Mouse (Mus musculus): ENCODE measurements around the gene Gm21663. TPM values are rescaled to one million over a fixed set of nuclear protein-coding genes. Genes with fewer than 3 reads are reported as not detected.

The Gm21663 gene
- total RNA-seq (2023) = not detected

DNA sequence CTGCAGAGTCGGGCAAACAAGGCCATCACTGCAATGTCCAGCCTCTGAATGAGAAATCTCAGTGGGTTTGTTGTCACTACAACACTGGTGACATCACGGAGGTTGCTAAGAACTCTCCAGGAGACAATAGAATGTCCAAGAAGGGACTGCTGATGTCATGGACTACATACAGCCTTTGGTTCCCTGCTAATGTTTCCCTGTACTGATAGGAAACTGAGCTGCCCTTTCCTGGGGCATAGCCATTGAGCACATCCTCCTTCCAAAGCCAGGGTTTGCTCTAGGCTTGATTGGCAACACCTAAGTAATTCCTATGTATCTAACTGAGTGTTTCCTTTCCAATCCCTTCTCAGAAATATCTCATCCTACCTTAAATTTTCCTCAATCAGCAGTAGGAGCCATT, at the start of gene Gm21663:
Gene Gm21663 (minus strand): TSS at position 101 of the 400 bp plus-strand sequence.

DNA sequence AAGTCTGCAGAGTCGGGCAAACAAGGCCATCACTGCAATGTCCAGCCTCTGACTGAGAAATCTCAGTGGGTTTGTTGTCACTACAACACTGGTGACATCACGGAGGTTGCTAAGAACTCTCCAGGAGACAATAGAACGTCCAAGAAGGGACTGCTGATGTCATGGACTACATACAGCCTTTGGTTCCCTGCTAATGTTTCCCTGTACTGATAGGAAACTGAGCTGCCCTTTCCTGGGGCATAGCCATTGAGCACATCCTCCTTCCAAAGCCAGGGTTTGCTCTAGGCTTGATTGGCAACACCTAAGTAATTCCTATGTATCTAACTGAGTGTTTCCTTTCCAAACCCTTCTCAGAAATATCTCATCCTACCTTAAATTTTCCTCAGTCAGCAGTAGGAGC, 46.4 kb upstream of the Gm21663 start, which contains the start of gene Gm21698:
Gene Gm21698 (minus strand): TSS at position 101 of the 400 bp plus-strand sequence.

DNA sequence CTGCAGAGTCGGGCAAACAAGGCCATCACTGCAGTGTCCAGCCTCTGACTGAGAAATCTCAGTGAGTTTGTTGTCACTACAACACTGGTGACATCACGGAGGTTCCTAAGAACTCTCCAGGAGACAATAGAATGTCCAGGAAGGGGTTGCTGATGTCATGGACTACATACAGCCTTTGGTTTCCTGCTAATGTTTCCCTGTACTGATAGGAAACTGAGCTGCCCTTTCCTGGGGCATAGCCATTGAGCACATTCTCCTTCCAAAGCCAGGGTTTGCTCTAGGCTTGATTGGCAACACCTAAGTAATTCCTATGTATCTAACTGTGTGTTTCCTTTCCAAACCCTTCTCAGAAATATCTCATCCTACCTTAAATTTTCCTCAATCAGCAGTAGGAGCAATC, 30.4 kb upstream of the Gm21663 start, which contains the start of gene Gm21680:
Gene Gm21680 (minus strand): TSS at position 101 of the 400 bp plus-strand sequence.

DNA sequence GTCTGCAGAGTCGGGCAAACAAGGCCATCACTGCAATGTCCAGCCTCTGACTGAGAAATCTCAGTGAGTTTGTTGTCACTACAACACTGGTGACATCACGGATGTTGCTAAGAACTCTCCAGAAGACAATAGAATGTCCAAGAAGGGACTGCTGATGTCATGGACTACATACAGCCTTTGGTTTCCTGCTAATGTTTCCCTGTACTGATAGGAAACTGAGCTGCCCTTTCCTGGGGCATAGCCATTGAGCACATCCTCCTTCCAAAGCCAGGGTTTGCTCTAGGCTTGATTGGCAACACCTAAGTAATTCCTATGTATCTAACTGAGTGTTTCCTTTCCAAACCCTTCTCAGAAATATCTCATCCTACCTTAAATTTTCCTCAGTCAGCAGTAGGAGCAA, 12.1 kb upstream of the Gm21663 start, which contains the start of gene Gm21671:
Gene Gm21671 (minus strand): TSS at position 101 of the 400 bp plus-strand sequence.

Other genes starting within 250 kb of the Gm21663 start
- gene Xrcc2, start 236.6 kb downstream of the Gm21663 start, total RNA-seq (2023) = 19.3 TPM
- gene Actr3b, start 182.4 kb downstream of the Gm21663 start, total RNA-seq (2023) = not detected
- not detected for gene Gm21671, start 12.0 kb upstream of the Gm21663 start, total RNA-seq (2023)
- not detected for gene Gm21680, start 30.3 kb upstream of the Gm21663 start, total RNA-seq (2023)
- gene Gm21698, start 46.3 kb upstream of the Gm21663 start, total RNA-seq (2023) = not detected
- not detected for gene Gm1979, start 62.4 kb upstream of the Gm21663 start, total RNA-seq (2023)
- gene Gm5862, start 80.5 kb upstream of the Gm21663 start, total RNA-seq (2023) = not detected
- not detected for gene Speer4a, start 97.2 kb upstream of the Gm21663 start, total RNA-seq (2023)
- not detected for gene Gm7347, start 116.2 kb upstream of the Gm21663 start, total RNA-seq (2023)
- not detected for gene Gm10471, start 146.9 kb upstream of the Gm21663 start, total RNA-seq (2023)
- not detected for gene 5031410I06Rik, start 163.0 kb upstream of the Gm21663 start, total RNA-seq (2023)
- gene Gm10220, start 179.0 kb upstream of the Gm21663 start, total RNA-seq (2023) = not detected